Mouse (Mus musculus): ENCODE data around the gene Exph5. TPM values are rescaled to one million over a fixed set of nuclear protein-coding genes. Genes with fewer than 3 reads are reported as not detected.

Gene Exph5
- polyA plus RNA-seq, 2 experiments = 0.47 to 1.9 TPM

GRCm38 (mm10) chr9:53328203-53328602 lies 26.7 kb downstream of the Exph5 start:
- H3K27ac ChIP-seq (replicated peaks; ENCODE audit: low read depth, low read length) = no peak overlapping the region
- no peaks in the 10 kb centered on the region for H3K36me3 ChIP-seq (ENCODE audit: control insufficient read depth, insufficient read depth, low read length)
- WGBS = 80% methylated on average over 2 of the region's 2 CpGs
- no peaks in the 10 kb centered on the region for H3K9me3 ChIP-seq (ENCODE audit: control insufficient read depth, low read length)
- ATAC-seq (ENCODE audit: low FRiP score, low read depth) (no peak), DNase-seq (ENCODE audit: low spot score) (no peak)
- TF ChIP-seq POLR2A (IDR thresholded peaks at IDR 0.05; ENCODE audit: borderline replicate concordance, extremely low read depth, insufficient read depth, insufficient read length) = no peak
- H3K4me2 ChIP-seq (replicated peaks; ENCODE audit: low read depth, low read length, severe bottlenecking) = no peak overlapping the region
- no peak overlapping the region for H3K9ac ChIP-seq (ENCODE audit: low read depth, low read length, severe bottlenecking)
- H3K27me3 ChIP-seq (ENCODE audit: control insufficient read depth, insufficient read depth, low read length) = no peaks in the 10 kb centered on the region
- H3K4me1 ChIP-seq (ENCODE audit: control insufficient read depth, insufficient read depth, low read length) = no peaks in the 10 kb centered on the region
- H3K4me3 ChIP-seq (replicated peaks; ENCODE audit: low read length) = no peak overlapping the region

GRCm38 (mm10) chr9:53329301-53330206 lies 28.1 kb downstream of the Exph5 start:
- no peak for ATAC-seq (ENCODE audit: low FRiP score, low read depth)
- WGBS = 71% methylated on average over 6 of the region's 6 CpGs

GRCm38 (mm10) chr9:53330247-53330646 lies 28.8 kb downstream of the Exph5 start:
- H3K4me3 ChIP-seq (replicated peaks; ENCODE audit: low read length) = no peak overlapping the region
- DNase-seq (ENCODE audit: low spot score) (no peak), ATAC-seq (ENCODE audit: low FRiP score, low read depth) (no peak)
- no peaks in the 10 kb centered on the region for H3K27me3 ChIP-seq (ENCODE audit: control insufficient read depth, insufficient read depth, low read length)
- no peak overlapping the region for H3K27ac ChIP-seq (replicated peaks; ENCODE audit: low read depth, low read length)
- no peaks in the 10 kb centered on the region for H3K36me3 ChIP-seq (ENCODE audit: control insufficient read depth, insufficient read depth, low read length)
- WGBS = 83% methylated on average over 9 of the region's 9 CpGs
- no peaks in the 10 kb centered on the region for H3K9me3 ChIP-seq (ENCODE audit: control insufficient read depth, low read length)
- no peaks in the 10 kb centered on the region for H3K4me1 ChIP-seq (ENCODE audit: control insufficient read depth, insufficient read depth, low read length)
- no peak for TF ChIP-seq POLR2A (IDR thresholded peaks at IDR 0.05; ENCODE audit: borderline replicate concordance, extremely low read depth, insufficient read depth, insufficient read length)
- H3K4me2 ChIP-seq (replicated peaks; ENCODE audit: low read depth, low read length, severe bottlenecking) = no peak overlapping the region
- H3K9ac ChIP-seq (ENCODE audit: low read depth, low read length, severe bottlenecking) = no peak overlapping the region

More at GRCm38 (mm10) chr9:53329301-53330206, 28.1 kb downstream of the Exph5 start:
- no peaks in the 10 kb centered on the region for H3K36me3 ChIP-seq (ENCODE audit: control insufficient read depth, insufficient read depth, low read length)
- DNase-seq (ENCODE audit: low spot score) = no peak
- no peak for TF ChIP-seq POLR2A (IDR thresholded peaks at IDR 0.05; ENCODE audit: borderline replicate concordance, extremely low read depth, insufficient read depth, insufficient read length)
- H3K9me3 ChIP-seq (ENCODE audit: control insufficient read depth, low read length) = no peaks in the 10 kb centered on the region
- no peaks in the 10 kb centered on the region for H3K4me1 ChIP-seq (ENCODE audit: control insufficient read depth, insufficient read depth, low read length)
- no peaks in the 10 kb centered on the region for H3K27me3 ChIP-seq (ENCODE audit: control insufficient read depth, insufficient read depth, low read length)
- H3K9ac ChIP-seq (ENCODE audit: low read depth, low read length, severe bottlenecking) = no peak overlapping the region
- H3K27ac ChIP-seq (replicated peaks; ENCODE audit: low read depth, low read length) = no peak overlapping the region
- no peak overlapping the region for H3K4me2 ChIP-seq (replicated peaks; ENCODE audit: low read depth, low read length, severe bottlenecking)
- H3K4me3 ChIP-seq (replicated peaks; ENCODE audit: low read length) = no peak overlapping the region

GRCm38 (mm10) chr9:53333436-53333835 lies 32.0 kb downstream of the Exph5 start:
- DNase-seq (ENCODE audit: low spot score) (no peak), ATAC-seq (ENCODE audit: low FRiP score, low read depth) (no peak)
- TF ChIP-seq POLR2A (IDR thresholded peaks at IDR 0.05; ENCODE audit: borderline replicate concordance, extremely low read depth, insufficient read depth, insufficient read length) = no peak
- Histone ChIP-seq H3K4me1 (ENCODE audit: control insufficient read depth, insufficient read depth, low read length) (no peaks in the 10 kb centered on the region), H3K9ac (ENCODE audit: low read depth, low read length, severe bottlenecking) (no peak overlapping the region), H3K4me2 (replicated peaks; ENCODE audit: low read depth, low read length, severe bottlenecking) (no peak overlapping the region), H3K4me3 (replicated peaks; ENCODE audit: low read length) (no peak overlapping the region), H3K27me3 (ENCODE audit: control insufficient read depth, insufficient read depth, low read length) (no peaks in the 10 kb centered on the region), H3K27ac (replicated peaks; ENCODE audit: low read depth, low read length) (no peak overlapping the region), H3K9me3 (ENCODE audit: control insufficient read depth, low read length) (no peaks in the 10 kb centered on the region), H3K36me3 (ENCODE audit: control insufficient read depth, insufficient read depth, low read length) (no peaks in the 10 kb centered on the region)
- WGBS = 75% methylated on average over 4 of the region's 4 CpGs

GRCm38 (mm10) chr9:53335131-53335530 lies 33.7 kb downstream of the Exph5 start:
- ATAC-seq (ENCODE audit: low FRiP score, low read depth) = no peak
- Histone ChIP-seq H3K4me2 (replicated peaks; ENCODE audit: low read depth, low read length, severe bottlenecking) (no peak overlapping the region), H3K9me3 (ENCODE audit: control insufficient read depth, low read length) (no peaks in the 10 kb centered on the region), H3K9ac (ENCODE audit: low read depth, low read length, severe bottlenecking) (no peak overlapping the region), H3K27me3 (ENCODE audit: control insufficient read depth, insufficient read depth, low read length) (no peaks in the 10 kb centered on the region), H3K27ac (replicated peaks; ENCODE audit: low read depth, low read length) (no peak overlapping the region), H3K36me3 (ENCODE audit: control insufficient read depth, insufficient read depth, low read length) (no peaks in the 10 kb centered on the region), H3K4me1 (ENCODE audit: control insufficient read depth, insufficient read depth, low read length) (no peaks in the 10 kb centered on the region; the same call in 1 of the 2 replicates), H3K4me3 (replicated peaks; ENCODE audit: low read length) (no peak overlapping the region)
- no peak for DNase-seq (ENCODE audit: low spot score)
- no peak for TF ChIP-seq POLR2A (IDR thresholded peaks at IDR 0.05; ENCODE audit: borderline replicate concordance, extremely low read depth, insufficient read depth, insufficient read length)
- 82% methylated on average over 3 of the region's 3 CpGs for WGBS
